Mouse (Mus musculus) frontal cortex, adult 2 months (tissue): ENCODE measurements around the gene Dnajc1. TPM values are rescaled to one million over a fixed set of nuclear protein-coding genes. Genes with fewer than 3 reads are reported as not detected.

Source experiments
- DNase-seq, 2 experiments: peaks; one replicate each; pipeline ENCODE4 v3.0.0; 2022; ENCODE audit warnings: low spot score in 1 of 2; ENCODE audit errors: extremely low spot score in 1 of 2
- polyA plus RNA-seq: library from polyadenylated mRNA; depleted of rRNA; stranded (reverse); fragments of >200 nt; gene quantifications from 2 replicates; pipeline ENCODE4 v1.2.3, GENCODE M21; 2012

The Dnajc1 gene
- polyA plus RNA-seq, 1 experiment = 16.6 TPM

DNA sequence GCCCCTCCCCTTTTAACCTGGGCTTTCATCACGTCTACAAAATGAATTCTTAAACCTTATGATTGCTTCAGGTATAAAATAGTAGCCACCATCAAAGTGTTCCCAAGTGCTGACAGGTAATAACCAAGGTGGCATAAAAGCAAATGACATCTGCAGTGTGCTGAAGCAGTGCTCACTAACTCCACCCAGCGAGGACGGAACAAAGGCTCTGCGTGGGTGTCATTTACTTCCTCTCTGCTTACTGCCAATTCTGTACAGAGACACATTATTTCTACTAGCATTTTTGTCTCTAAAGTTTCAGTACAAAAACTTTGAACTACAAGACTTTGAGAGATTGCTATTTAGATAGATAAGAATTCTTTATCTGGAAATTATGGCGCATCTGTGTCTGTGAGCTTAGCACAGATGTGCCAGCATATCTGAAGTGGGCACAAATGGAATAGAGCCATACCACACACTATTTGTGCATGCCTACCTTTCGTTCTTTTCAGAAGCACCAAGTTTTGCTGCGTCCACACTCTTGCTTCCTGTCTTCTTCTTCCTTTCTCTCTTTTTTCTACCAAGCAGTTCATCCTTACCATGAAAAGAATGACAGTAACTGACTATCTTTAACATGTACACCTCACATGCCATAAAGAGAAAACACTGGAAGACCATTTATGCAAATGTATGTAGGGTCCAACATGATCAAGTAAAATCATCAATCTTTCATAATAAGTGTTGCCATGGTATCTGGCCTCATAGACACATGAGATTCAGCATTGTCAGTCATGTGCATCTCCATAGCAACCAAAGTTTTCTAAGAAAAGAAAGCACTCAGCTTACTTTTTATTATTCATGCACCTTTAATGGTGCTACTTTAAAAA is 85.0 kb downstream of the Dnajc1 start:
- no peak for DNase-seq

DNA sequence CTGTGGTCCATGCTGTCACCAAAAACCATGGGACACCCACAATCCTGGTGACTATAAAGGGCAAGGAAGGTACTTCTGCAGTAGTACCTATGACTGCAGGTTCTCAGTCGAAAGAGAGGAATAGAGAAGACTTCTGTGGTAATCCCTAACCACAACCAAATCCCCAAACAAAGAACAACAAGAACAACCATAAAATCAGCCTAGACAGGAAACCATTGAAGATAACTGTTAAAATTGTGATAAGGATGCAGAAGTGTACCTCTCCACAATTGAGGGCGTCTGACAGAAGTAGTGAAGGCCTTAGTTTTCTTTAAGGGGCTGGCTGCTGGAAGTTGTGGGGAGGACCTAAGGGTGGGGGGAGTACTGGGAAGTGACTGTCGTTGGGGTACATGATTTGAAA is 91.7 kb downstream of the Dnajc1 start:
- no peak for DNase-seq

DNA sequence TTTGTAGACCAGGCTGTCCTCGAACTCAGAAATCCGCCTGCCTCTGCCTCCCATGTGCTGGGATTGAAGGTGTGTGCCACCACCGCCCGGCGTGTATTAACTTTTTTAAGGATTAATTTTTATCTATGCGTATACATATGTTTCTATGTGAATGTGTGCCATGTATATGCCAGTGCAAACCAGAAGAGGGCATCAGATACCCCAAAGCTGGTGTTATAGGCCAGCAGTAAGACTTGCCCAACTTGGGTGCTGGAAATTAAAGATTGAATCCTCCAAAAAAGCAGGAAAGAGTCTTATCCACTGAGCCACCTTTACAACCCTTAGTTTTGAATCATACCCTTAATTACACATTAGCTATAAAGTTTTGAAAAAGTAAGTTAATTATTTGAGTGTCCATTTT is 107.5 kb downstream of the Dnajc1 start:
- DNase-seq = no peak

DNA sequence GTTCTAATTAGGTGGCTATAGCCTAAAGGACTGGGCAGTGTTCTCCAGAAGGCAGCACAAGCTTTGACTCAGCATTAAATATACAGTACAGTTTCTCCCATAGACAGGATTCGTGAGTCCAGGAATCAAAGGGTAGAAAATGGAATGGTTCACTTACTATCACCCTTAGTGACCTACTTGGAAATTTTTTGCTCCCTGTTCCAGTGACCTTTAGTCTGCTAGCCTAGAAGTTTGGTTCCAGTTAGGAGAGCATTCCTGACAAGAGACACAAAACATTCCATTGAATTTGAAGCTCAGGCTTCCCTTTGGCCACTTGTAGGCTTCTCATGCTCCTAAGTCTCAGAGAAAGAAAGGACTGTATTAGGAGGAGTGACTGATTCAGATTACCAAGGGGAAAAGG is 126.9 kb downstream of the Dnajc1 start:
- DNase-seq = no peak

DNA sequence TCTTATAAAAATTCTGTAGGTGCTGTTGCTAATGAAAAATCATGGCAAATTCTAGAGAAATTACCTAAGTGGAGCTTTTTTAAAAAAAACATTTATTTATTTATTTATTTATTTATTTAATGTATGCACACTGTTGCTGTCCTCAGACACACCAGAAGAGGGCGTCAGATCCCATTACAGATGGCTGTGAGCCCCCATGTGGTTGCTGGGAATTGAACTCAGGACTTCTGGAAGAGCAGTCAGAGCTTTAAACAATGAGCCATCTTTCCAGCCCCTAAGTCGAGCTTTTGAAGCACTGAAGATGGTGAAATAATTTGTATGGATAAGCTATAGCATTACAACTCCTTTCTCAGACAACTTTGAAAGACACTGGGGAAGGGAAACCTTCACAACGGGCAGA is 128.1 kb downstream of the Dnajc1 start:
- DNase-seq = no peak

DNA sequence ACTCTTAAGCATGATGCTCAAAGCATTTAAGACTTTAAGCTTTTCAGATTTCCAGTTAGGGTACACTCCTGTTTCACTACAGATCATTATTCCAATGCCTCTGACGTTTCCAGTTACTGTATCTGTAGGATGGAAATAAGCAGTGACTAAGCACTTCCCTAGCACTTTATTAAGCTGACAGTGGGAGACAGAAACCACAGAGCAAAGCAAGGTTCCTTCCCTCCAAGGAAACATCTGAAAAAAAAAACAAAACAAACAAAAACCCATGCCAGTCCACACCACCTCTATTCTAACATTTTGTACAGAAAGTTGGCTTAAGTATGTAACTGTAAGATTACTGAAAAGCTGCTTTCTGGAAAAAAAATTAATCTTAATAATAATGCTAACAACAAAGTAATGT is 130.3 kb downstream of the Dnajc1 start:
- no peak for DNase-seq

DNA sequence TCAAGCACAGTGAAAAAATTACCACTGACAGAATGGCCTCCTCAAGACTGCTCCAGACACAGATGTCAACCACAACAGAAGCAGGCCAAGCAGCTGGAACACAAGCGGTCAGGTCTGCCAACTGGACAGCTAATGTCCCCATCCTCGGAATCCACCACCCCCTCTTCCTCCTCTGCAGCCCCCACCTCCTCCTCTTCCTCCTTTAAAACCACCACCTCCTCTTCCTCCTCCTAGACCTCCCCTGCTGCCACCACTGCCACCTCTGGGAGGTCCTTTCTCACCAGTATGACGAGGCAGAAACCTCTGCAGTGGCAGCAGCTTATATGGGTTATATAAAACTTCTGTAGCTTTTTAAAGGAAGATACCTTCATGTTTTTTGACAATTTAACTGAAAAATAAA is 143.4 kb downstream of the Dnajc1 start:
- DNase-seq = no peak

DNA sequence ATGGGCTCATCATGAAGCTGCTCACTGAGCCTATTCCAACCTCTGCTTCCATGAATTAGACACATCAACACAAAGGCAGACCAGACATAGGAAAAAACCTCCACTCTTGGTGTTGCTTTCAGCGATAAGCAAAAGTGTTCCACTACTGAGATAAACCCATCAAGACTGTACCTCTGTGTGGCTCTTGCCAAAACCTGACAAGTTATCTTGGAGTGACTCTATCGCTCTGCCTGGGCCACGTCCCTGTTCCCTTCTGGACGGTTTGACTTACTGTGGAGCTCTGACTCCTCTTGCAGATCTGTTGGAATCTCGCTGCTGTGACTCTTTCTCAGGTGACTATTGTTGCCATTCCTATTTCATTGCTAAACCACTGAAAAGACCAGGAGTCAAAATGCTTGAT is 157.1 kb downstream of the Dnajc1 start:
- DNase-seq = no peak

DNA sequence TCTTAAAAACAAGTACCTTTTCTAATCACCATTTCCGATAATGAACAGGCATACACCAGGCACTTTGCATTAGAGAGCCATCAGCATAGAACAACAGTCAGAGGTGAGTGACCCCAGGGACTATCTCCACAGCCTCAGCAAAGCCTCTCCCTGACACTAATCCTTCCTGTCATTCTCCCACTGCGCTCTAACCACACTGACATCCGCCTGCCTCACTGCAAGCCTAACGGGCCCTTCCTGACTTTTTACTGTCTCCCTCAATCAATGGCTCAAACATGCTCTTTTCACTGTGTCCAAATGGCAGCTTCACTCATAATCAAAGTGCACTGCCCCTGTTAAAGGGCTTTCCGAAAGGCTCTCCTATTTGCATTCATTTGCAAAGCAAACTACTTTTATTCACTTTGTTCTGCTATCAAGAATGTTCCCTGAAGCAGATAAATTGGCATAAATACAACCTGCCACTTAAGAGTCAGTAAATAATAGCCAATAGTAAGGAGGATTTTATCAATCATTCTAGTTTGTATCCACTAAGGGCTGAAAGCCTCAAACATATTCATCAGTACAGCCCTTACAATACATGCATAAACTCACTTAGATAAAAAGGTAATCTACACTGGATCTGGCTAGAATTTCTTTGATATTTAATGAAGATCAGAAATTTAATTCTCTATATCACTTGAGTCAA is 159.6 kb downstream of the Dnajc1 start:
- no peak for DNase-seq

DNA sequence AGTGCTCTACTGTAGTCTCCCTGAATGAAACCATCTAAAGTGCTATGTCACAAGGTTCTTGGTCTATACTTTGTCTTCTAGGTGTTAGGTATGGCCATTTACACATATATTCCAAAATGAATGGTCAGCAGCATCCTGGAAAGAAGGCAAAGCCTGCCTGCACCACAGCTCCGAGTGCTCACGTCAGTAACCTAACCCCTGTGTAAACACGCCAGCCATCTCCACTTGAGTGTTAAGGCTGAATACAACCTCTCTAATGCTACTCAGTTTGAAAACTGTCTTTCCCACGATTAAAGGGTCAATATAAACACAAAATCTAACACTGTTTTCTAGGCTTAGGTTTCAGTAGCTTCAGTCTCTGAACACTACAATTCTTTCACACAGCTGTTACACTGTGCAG is 161.5 kb downstream of the Dnajc1 start:
- DNase-seq = no peak

DNA sequence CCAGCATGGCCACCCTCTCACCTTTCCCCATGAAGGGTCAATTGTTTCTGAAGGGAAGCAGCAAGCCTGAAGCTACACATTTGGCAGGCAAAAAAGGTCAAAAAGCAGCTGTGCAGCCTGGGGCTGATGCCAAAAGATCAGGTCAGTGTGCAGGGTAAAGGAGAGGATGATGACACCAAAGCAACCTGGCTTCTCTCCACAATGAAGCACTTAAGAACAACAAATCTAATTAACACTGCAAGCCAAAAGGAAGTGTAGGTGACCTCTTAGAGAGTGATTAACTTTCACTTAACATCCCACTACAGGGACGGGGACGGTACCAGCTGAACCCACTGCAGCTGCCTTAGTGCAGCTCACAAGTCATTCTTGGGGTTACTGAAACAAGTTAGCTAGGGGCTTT is 163.4 kb downstream of the Dnajc1 start:
- DNase-seq = no peak

DNA sequence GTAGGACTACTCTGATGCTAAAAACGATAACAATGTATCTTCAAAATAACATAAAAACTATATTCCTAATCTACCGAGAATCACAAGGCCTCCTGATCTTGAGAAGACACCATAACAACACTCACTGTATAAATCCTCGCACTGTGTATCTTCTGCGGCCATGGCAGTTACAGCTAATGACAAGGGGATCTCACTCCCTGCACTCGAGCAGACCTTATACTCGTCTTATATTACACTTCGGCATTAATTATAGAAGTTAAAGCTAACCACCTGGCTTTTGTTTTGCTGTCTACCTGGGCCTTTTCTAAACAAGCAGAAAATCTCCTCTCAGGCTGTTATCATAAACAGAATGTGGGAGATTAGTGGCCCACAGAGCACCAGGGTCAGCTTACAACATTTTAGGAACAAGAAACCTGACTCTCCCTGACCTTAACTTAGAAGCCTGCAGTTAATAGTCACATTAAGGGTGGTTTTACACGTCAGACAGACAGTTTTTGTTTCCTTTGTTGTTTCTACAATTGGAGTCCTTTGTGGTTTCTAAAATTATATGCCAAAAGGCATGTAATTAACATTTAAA is 164.1 kb downstream of the Dnajc1 start:
- DNase-seq = no peak

DNA sequence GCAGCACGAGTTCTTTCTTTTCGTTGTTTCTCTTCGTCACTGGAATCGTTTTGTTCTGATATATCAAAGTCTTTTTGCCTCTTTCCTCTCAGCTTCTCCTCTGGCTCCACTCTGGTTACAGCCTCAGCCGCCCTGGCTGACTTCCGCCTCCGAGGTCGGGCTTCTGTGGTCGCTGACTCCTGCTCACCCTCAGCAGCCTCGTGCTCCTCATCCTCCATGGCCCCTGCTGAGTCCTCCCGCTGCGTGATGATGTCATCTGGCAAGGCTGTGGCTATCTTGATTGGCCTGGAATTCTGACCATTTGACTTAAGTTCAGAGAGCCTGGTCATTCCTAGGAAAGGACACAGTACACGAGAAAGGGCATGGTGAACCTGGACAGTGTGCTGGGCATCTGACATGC is 173.1 kb downstream of the Dnajc1 start:
- DNase-seq = no peak

DNA sequence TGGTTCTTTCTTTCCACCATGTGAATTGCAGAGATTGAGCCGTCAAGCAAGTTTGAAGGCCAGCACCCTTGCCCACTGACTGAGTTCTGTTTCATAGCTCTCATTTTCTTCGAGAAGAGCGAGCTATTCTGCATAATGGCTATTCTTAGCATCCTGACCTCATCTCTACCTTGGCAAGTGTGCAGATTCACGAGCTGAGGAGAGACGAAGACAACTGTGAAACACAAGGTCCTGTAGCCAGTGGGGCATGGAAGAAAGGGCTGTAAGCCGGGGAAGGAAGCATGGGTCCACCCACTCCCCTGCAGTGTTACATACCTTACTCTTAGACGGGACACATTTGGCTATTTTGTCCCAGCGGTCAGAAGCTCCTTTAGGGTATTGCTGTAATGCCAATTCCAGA is 173.5 kb downstream of the Dnajc1 start:
- no peak for DNase-seq

DNA sequence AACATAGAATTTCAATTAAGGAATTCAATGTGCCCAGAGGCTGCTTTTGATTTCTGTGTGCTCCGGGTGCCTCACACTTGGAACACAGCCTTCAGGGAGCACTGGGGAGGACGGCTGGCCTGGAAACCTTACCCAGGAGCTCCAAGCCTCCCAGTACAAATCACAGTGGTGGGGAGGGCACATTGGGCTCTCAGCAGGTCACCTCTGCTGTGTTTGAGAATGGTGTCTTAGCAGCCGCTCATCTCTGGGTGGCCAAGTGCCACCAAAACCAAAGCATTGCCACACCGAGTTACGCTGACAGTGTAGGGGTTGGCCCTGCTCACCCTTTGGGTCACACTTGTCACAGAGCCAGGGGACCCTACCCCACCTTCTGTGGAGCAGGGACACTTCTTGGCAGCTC is 174.1 kb downstream of the Dnajc1 start:
- no peak for DNase-seq

DNA sequence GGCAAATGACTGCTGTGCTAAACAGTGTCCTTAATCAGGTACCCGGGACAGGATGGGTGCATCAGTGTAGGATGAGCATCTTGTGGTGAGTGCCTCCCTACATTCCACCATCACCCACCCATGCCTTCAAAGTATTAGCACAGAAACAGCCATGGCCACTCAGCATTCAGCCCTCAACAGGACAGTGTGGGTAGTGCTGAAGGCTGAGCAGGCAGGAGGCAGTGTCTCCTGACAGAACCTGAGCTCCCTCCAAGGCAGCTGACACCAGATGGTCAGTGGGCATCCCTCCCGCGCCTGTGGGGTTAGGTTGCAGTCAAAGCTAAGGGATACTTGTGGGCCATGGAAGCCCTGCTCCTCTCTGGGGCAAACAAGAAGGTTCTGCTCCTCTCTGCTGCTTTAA is 174.8 kb downstream of the Dnajc1 start:
- DNase-seq = peak in 1 of 2 experiments; percentile 44

DNA sequence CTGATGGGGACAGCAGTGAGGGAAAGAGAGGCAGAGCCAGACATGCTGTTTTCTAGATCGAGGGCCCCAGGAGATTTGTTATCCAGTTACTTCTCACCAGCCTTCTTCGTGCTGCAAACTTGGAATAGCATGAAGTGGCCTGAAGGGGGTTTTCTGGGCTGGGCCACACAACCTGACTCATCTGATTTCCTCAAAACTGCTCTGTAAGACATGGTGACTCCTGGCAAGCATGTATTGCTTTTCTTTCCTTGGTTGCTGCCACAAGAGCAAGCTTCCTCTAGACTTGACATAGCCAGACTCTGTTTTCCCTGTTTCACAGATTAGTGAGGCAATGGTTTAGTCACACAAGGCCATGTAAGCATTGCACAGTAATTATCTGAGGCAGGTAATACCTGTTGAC is 178.6 kb downstream of the Dnajc1 start:
- no peak for DNase-seq

DNA sequence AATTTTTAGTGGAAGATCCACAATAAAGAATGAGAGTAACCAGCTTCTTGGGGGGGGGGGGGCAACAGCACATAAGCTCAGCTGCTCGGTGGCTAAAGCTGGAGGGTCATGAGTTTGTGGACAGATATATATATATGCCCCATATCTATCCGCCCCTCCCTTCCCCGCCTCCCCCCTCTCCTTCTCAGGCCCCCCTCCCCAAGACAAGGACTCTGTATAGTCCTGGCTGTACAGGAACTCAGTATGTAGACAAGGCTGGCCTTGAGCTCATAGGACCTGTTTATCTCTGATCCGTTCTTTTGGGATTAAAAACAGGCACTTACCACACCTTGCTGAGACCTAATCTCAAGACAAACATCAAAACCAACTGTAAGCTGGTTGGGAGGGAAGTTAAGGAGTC is 182.7 kb downstream of the Dnajc1 start:
- no peak for DNase-seq

DNA sequence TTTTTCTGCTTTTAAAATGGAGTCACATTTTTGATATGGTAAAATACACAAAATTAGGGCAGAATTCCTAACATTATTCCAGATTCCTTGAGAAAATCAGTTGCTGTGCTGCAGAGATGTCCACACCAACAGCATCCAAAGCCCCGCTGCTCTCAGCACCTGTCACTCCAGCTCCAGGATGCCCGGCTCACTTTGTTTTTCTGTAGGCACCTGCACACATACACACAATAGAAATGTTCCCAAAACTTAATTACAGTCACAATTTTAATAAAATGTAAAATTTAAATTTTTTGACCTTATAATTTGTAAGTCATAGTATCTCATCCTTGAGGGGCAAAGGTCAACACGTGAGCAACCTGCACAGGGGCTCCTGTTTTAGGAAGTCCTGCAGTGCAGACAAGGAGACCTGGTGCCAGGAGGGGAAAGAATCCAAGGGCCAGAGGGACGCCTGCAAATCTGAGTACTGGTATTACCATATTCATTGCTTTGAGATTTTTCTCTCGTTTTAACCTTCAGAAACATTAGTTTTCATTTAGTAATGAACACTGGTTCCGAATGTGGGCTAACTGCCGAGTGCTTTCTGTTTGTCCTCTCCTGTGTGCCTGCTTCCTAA is 183.3 kb downstream of the Dnajc1 start:
- DNase-seq = no peak

DNA sequence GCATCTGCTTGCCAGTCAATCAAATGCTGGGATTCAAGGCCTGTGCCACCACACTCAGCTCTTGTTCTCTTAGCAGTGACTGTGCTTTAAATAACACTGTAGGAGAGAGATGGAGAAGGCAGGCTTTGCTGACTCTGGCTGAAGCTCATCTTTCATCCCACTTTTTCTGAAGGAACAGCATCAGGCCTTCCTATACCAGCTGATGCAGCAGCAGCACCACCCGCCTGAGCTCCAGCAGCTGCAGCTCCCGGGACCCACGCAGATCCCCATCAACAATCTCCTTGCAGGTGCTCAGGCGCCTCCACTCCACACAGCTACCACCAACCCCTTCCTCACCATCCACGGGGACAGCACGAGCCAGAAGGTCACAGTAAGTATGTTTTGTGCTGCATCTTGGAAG is 184.1 kb downstream of the Dnajc1 start:
- DNase-seq = peak; percentile 74 to 77

DNA sequence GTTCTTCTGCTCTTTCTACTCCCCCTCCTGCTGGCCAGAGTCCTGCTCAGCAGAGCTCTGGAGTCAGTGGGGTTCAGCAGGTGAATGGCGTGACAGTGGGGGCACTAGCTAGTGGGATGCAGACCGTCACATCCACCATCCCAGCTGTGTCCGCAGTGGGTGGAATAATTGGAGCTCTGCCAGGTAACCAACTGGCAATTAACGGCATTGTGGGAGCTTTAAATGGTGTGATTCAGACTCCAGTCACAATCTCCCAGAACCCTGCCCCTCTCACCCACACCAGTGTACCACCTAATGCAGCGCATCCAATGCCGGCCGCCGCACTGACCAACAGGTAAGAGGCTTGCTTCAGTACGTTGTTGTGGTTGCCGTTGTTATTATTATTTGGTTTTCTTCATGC is 185.8 kb downstream of the Dnajc1 start:
- peak in 1 of 2 experiments; percentile 65 for DNase-seq
